Mouse (Mus musculus) lung, postnatal 36 days (tissue): ENCODE data around the gene Ptchd1.

Source experiments
- DNase-seq: peaks from one replicate; pipeline ENCODE4 v3.0.0; 2022; ENCODE audit warnings: mixed read lengths

Gene Ptchd1

GRCm38 (mm10) chrX:155623701-155624281, at the start of gene Ptchd1:
TSS of gene Ptchd1 (minus strand) at chrX:155623814.
- no peak for DNase-seq

GRCm38 (mm10) chrX:155657971-155658370, 34.4 kb upstream of the Ptchd1 start:
- DNase-seq = no peak

GRCm38 (mm10) chrX:155645975-155646374, 22.4 kb upstream of the Ptchd1 start:
- no peak for DNase-seq

GRCm38 (mm10) chrX:155643975-155644374, 20.4 kb upstream of the Ptchd1 start:
- DNase-seq = peak; percentile 16

GRCm38 (mm10) chrX:155625671-155626196, 2.1 kb upstream of the Ptchd1 start:
- no peak for DNase-seq

GRCm38 (mm10) chrX:155624895-155625294, 1.3 kb upstream of the Ptchd1 start:
- DNase-seq = no peak

GRCm38 (mm10) chrX:155624341-155624841, 777 bp upstream of the Ptchd1 start, which contains the start of gene Gm15155:
TSS of gene Gm15155 (plus strand) at chrX:155624741.
- no peak for DNase-seq

- no peak for DNase-seq
Measured at GRCm38 (mm10) chrX:155622961-155623599, 534 bp downstream of the Ptchd1 start.

- no peak for DNase-seq
Measured at GRCm38 (mm10) chrX:155622527-155622926, 1.1 kb downstream of the Ptchd1 start.

GRCm38 (mm10) chrX:155601196-155601595, 22.4 kb downstream of the Ptchd1 start:
- no peak for DNase-seq

GRCm38 (mm10) chrX:155596390-155596789, 27.2 kb downstream of the Ptchd1 start:
- DNase-seq = no peak

- no peak for DNase-seq
Measured at GRCm38 (mm10) chrX:155594685-155595084, 28.9 kb downstream of the Ptchd1 start.

- no peak for DNase-seq
Measured at GRCm38 (mm10) chrX:155592467-155592866, 31.1 kb downstream of the Ptchd1 start.

GRCm38 (mm10) chrX:155591490-155591889, 32.1 kb downstream of the Ptchd1 start:
- no peak for DNase-seq

GRCm38 (mm10) chrX:155584586-155584985, 39.0 kb downstream of the Ptchd1 start:
- peak; percentile 1 for DNase-seq

GRCm38 (mm10) chrX:155579791-155580190, 43.8 kb downstream of the Ptchd1 start:
- DNase-seq = no peak

GRCm38 (mm10) chrX:155572396-155572795, 51.2 kb downstream of the Ptchd1 start:
- no peak for DNase-seq

GRCm38 (mm10) chrX:155543780-155544179, 79.8 kb downstream of the Ptchd1 start:
- no peak for DNase-seq
